Mouse (Mus musculus) 3134 (cell line): ENCODE measurements at regions not wholly inside any gene's neighbourhood (a gene's known extent, or its start where the extent isn't known, plus 50 kb on each side); places are given as distances from the start of the nearest gene placed in this dataset.
A peak's percentile ranks its signal among the peaks of the same experiment; 100 is the strongest.

ENCODE experiments used
- DNase-seq: peaks from one replicate; pipeline ENCODE4 v3.0.0-alpha.2; 2011; ENCODE audit warnings: low spot score; ENCODE audit not compliant: insufficient read length; ENCODE audit errors: extremely low read depth

GRCm38 (mm10) chr4:17629367-17629766 lies 1975.9 kb upstream of the Gm12353 start:
- DNase-seq: no peak

GRCm38 (mm10) chr4:17635549-17636530 lies 1969.4 kb upstream of the Gm12353 start:
- DNase-seq: no peak

GRCm38 (mm10) chr4:17646712-17647111 lies 1958.5 kb upstream of the Gm12353 start:
- DNase-seq: peak; percentile 5

DNA sequence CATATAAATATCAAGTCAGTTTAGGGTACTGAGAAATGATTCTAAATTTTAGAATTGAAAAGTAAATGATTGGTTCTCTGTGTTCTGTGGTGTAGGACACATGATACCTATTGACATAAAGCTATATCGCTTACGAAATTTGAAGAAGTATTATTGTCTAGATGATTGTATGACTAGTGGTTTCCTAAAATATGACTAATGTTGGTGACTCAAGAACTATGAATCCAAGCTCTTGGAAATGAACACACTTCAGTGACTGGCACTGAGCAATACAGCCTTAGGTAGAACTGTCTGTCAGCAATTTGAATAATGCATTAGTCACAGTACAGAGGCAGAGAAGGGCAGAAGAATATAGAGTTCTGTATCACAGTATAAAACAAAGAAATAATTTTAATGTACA lies 1955.9 kb upstream of the Gm12353 start:
- peak; percentile 21 for DNase-seq

- DNase-seq: no peak
These were observed 1951.7 kb upstream of the Gm12353 start for GRCm38 (mm10) chr4:17653551-17653950.

DNA sequence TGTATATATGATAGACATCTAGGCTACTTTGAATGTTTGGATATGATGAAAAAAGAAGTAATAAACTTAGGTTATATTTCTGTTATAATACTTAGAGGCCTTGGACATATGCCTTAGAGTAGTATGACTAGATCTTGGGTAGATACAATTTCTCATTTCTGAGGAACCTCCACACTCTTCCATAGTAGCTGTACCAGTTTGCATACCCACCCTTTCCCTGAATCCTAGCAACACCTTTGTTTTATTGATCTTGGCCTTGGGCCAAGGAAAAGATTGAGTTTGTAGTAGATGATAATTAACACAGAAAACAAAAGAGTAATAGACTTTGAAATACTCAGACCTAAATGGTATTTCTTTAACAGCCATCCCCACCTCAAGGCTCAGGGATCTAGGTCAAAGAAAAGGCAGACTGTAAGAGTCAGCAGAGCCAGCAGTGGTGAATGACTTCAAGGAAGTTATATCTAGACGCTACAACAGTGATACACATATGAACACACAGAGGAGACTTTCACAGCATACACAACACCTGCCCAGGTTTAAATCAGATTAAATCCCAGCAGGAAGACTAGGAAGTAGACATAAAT lies 1937.9 kb upstream of the Gm12353 start:
- no peak for DNase-seq
